Mouse (Mus musculus) thymus, postnatal 0 days (tissue): ENCODE results near the gene Cd151. TPM values are rescaled to one million over a fixed set of nuclear protein-coding genes. Genes with fewer than 3 reads are reported as not detected.
"Not testable (repeated sequence)": the region's sequence is repeated elsewhere in the genome, so short reads cannot be mapped to it uniquely, and the experiment has no call there.

Source experiments
- DNase-seq: peaks from one replicate; pipeline ENCODE4 v3.0.0-alpha.2; 2015; ENCODE audit warnings: low spot score
- polyA plus RNA-seq: library from polyadenylated mRNA; unstranded; fragments of >200 nt; fragmentation: Nextera tagmentation; extraction: Ambion mirVana; gene quantifications from 2 replicates; pipeline ENCODE4 v1.2.1, GENCODE M21; 2015

Gene Cd151
- polyA plus RNA-seq, 1 experiment from 2014 or later, result 11.7 TPM

DNA sequence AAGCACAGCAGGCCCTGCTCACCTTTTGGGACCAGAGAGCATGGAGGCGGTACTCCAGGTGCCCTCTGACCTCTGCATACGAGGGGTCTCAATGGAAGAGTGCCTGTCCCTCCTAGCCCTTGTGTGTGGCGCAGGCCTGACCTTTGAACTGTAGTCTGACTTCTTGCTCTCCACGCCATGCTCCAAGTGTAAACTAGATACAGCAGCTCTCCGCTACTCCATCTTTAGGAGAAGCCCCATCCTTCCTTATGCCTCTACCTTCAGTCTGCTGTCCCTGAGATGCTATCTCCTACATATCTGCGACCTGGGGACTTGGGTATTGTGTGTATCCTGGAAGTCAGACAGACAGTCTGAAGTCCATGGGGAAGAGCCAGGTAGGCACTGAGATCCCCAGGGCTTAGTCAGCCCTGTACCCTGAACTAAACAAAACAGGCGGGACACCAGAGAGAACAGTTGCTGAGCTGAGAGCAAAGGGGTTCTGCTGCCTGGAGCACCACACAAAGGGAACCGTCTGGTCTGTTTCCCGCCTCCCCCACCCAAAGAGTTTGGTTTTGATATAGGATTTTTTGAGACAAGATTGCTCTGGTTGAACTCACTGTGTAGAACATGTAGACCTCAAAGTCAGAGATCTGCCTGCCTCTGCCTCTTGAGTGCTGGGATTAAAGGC is 31.2 kb upstream of the Cd151 start:
- DNase-seq, result no peak

DNA sequence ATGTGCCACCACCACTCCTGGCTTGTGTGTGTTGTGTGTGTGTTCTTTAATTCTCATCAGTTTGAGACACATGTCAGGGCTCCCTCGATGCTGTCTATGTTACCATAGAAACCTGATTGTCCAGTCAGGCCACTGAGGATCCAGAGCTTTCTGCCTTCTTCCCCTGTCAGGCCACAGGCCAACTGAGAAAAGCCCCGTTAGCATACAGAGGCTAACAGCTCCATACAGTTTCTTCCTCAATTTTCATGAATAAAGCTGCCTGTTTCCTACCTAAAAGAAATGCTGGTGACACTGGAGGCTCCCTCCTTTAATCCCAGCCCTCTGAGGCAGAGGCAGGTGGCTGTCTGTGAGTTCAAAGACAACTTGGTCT is 30.7 kb upstream of the Cd151 start:
- no peak for DNase-seq

DNA sequence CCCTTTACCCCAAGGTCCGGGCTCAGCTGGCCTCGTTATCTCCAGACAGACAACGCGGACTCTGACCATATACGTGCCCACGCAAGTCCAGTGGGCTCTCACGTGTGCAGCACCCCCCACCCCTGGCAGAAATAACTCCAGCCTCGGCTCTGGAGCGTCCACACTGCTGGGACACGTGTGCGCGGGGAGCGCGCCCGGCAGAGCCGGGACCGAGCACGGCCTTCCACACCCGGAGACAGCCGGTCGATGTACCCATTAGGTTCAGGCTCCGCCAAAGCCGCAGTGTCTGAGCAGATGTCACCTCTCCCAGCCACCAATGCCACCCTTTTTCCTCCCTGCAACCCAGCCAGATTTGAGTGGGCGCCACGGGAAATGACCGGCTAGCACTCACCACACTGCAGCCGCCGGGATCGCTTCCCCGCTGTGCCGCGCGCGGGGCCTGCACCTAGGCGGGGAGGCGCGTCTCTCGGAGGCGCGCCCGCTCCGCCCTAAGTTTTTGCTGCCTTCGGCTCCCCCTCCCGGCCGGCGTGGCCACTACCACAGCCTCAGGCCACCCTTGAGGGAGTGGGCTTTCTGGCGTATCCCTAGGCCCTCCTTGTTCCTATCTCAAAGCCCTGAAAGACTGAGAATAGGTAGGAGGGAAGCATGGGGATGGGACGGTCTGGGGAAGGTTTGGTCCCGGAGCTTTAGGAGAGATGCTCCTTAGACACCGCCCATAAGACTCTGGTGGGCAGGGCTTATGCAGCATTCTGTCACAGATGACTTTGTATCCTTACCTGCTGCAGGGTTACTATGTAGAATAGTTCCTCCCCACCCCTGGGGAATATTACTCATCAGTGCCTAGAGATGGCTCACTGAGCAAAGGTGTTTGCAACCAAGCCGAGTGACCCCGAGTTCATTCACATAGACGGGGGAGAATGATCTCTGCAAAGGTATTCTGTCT is 29.7 kb upstream of the Cd151 start, which contains the start of gene Slc25a22:
Gene Slc25a22, minus strand, starts transcription at position 715 of the 943 bp plus-strand sequence.
- peak; percentile 85 for DNase-seq

DNA sequence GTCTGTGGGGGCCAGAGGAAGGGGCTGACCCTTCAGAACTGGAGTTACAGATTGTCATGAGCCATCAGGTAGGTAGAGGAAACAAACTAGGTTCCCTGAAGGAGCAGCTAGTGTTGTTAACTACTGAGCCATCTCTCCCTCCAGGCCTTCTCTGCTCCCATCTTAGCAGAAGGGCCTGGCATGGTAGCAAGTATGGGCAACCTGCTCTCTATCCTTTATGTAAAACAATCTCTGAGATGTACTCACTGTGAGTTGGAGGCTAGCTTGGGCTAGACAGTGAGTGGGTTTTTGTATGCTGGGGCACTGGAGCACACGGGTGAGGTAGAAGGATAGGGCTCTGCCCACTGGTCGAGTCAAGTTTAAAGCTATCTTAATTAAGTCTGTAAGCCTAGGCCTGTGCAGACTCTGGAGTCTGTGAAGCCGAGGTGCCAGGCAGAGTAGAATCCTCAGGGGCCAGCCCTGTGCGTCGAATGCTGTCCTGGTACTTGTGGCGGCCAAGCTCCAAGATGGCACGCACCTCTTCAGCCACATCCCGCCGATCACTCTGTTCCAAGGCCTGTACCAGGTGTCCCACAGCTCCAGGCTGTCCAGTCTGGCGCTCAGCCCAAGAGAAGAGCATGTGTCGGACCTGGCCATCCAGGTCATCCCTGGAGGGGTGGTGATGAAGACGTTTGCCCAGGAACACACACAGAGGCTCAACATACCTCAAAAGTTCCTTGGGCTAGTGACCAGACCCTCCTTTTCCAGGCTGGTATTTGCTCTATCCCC is 28.8 kb upstream of the Cd151 start:
- no peak for DNase-seq

DNA sequence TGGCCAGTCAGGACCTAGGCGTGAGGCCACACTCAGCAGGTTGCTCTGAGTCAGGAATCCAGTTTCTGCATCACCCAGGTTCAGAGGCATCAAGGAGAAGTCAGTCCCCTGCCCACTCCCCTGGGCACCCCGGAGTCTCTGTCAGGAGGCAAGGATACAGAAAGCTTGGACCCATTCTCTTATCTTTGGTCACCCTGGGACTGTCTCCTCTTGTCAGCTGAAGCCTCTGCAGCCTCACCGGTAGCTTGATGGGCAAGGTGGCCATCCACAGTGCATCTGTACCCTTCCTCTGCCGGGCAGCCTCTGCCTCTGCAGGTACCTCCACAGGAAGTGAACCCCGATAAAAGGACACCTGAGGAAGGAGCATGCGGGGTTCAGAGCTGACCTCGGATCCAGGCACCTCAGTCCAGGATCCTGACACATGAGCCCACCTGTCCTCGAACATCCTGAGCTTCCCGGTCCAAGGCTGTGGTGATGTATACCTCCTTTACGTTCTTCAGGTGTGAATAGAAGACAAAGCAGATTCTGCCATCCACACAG is 28.0 kb upstream of the Cd151 start:
- DNase-seq, result no peak

DNA sequence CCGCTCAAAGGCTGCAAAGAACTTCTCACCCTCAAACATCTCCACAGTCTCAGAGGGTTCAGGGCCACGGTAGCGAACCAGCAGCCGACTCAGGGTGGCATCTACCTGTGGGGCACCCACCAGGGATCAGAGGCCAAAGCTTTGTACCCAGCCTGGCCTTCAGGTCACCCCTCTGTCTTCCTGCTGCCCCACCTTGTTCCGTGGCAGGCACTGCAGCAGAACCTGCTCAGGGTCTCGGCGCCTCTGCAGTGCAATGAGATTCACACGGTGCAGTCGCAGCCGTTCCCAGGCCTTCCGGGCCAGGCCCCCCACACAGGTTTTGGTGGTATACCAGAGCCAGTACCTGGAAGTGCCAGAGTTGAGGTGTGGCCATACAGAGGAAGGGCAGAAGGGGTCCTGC is 27.4 kb upstream of the Cd151 start:
- no peak for DNase-seq

DNA sequence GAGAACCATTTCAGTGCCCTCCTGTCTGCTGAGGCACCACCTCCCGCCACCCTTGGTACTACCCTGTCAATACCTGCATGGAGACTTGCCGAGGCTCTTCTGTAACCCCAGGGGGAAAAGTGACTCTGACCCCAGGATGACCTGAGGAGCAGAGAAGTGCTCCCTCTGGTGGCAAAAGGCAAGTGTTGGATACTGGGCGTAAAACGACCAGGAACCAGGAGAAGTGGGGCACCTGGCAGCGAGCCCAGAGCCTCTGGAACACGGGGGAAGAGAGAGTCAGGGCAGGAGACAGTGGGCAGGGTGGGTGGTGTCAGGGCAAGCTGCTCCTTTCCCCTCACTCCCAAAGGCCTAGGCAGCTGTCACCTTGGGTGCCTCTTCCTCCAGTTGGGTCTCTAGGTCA is 26.6 kb upstream of the Cd151 start:
- DNase-seq, result peak; percentile 57

DNA sequence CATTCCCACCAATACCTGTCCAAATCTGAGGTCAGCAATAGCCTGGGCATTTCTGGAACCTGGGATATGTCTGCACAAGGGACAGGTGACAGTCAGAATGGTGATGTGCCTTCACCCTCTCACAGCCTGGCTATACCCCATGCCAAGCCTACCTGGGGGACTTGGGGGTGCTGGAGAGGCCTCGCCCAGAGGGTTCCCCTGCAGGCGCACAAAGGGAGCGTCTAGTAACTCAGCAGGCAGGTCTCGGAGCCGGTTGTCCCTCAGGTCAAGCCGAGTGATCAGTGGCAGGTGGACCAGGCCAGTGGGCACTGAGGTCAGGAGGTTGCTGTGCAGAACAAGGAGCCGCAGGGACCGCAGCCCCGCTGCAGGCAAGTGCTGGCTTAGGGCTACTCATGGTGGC is 25.7 kb upstream of the Cd151 start:
- DNase-seq, result no peak

DNA sequence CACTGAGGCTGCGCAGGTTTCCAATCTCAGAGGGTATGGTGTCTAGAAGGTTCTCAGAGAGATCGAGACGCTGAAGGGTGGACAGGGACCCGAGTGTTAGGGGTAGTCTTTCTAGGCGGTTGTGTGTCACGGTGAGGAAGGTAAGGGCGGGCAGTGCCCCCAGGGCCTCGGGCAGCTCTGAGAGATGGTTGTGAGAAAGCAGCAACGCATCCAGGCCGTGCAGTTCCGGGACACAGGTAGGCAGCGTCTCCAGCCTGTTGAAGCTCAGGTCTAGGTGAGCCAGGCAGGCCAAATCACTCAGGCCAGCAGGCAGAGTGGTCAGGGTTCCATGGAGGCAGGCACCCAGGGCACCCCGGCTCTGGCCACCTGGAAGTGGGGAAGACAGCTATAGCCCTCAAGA is 25.0 kb upstream of the Cd151 start:
- no peak for DNase-seq

DNA sequence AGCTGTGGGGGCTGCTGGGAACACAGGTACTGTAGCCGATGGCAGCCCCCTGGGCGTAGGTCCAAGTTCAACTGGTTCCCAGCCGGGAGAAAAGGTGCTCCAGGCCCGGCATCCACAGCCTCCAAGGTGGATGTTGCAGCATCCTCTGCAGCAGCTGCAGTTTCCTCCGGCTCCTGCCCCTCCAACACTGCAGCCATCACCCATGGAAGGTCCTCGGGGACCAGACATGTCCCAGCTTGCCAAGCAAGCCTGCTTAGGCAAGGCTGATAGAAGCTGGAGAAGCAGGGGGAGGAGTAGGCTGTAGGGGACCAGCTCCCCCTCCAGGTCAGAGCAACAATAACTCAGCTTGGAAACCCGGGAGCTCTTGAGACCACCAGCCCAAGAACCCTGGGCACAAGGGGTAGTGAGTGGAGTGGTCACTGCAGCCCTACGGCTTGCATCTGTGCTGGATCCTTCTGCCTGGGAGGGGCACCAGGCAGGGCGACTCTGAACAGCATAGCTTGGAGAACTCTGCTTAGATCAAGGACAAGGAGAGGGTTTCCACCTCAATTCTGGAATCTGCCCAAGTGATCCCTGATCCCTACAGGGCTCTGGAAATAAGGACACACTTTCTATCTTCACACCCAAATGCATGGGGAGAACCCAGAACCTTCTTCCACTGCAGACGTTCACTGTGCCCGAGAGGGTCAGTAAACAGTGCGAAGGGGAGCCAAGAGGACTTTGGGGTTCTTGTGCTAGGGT is 23.9 kb upstream of the Cd151 start:
- peak; percentile 54 for DNase-seq

DNA sequence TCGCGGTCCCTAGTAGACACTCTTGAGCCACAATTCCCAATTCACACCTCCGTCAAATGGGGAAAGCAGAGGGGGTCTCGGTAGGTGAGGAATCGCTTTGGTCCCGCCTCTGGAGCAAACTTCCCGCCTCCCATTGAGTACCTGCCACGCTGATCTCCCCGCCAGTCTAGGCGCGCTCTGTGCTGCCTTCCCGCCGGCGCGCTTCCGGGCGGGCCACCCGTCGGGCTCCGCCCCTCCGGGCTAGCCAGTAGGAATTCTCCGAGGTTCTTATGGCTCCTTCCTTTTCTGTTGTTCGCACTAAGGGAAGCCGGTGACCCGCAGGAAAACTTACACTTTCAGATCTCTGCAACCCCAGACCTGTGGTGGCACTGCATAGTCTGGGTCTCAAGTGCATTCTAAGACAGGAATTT is 23.4 kb upstream of the Cd151 start, which contains the start of gene Pidd1:
Gene Pidd1, minus strand, starts transcription at position 198 of the 410 bp plus-strand sequence.
- peak; percentile 67 for DNase-seq

DNA sequence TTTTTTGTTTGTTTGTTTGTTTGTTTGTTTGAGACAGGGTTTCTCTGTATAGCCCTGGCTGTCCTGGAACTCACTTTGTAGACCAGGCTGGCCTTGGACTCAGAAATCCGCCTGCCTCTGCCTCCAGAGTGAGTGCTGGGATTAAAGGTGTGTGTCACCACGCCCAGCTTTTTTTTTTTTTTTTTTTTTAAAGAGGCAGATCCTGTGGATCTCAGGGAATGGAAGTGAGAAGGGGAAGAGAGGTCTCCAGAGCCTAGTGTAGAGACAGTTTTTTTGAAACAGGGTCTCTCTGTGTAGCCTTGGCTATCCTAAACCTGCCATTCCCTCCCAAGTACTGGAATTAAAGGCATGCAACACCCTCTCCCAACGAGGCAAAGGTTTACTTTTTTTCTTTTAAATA is 20.8 kb upstream of the Cd151 start:
- not testable (repeated sequence) for DNase-seq

DNA sequence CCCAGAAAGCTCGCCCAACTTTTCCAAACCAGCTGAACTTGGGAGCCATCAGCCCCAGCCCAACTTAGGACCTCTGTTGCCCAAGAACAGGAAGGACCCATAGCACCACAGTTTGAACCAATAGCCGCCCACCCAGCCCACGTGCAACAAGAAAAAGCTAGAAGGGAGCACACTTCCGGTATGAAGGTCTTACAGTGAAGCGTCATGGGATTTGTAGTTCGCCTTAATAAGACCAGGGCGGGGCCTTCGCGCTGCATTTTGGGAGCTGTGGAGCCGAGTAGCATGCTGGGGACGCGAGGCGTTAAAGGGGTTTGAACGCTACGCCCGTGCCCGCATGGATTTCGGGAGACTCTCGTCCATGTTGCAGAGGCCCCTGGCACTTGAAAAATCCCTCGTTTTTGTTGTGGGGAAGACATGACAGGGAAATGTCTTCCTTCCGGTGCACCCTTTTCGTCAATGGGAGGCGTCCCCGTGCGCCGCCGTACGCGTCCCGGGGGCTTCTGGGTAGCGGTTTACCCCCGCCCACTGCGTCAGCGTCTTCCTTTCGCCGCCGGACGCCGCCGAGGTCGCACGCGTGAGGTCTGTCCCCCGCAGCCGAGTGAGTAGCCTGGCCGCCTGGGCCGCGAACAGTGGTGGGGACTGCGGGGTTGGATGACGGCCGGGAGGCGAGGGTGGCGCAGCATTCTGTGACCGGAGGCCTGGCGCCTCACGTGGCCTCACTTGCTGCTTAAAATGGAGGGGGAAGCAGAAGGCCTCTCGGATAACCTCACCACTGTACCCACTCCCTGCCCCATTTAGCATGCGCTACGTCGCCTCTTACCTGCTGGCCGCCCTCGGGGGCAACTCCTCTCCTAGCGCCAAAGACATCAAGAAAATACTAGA is 19.8 kb upstream of the Cd151 start, which contains the start of gene Rplp2:
Gene Rplp2, plus strand, starts transcription at position 261 of the 882 bp plus-strand sequence.
- DNase-seq, result peak; percentile 94

DNA sequence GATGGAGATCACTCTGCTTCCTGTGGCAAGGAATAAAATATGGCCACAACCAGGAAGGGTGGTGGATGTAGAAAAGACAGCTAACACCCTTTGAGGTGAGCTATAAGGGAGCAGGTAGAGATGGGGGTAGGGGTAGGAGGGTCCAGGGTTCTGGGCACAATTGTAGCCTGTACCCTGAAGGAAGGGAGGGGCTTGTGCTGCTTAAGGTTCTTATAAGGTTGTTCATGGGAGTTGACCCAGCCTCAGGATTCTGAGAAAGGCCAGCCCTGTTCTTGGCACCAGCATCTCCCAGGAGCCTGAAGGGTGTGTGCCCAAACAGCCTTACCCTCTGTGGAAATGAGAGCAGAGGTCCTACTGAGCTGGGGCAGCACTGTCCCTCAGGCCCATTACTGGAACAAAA is 15.3 kb upstream of the Cd151 start:
- DNase-seq, result no peak

DNA sequence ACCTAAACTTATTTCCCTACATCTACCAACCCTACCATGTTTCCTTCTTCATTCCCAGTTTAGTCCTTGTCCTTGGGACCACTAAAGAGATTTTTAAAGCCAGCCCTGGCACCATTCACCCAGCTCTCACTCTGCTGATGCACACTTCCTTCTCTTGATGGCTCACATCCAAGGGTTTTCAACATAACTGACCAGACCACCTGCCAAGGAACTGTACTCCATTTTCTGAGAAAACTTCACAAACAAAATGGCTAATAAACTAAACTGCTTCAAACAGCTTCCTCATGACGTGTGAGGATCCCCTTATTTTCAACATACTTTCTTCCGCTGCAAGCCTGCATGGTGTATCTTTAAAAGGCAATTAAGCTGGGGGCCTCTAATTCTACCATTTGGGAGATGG is 13.6 kb upstream of the Cd151 start:
- DNase-seq, result no peak

DNA sequence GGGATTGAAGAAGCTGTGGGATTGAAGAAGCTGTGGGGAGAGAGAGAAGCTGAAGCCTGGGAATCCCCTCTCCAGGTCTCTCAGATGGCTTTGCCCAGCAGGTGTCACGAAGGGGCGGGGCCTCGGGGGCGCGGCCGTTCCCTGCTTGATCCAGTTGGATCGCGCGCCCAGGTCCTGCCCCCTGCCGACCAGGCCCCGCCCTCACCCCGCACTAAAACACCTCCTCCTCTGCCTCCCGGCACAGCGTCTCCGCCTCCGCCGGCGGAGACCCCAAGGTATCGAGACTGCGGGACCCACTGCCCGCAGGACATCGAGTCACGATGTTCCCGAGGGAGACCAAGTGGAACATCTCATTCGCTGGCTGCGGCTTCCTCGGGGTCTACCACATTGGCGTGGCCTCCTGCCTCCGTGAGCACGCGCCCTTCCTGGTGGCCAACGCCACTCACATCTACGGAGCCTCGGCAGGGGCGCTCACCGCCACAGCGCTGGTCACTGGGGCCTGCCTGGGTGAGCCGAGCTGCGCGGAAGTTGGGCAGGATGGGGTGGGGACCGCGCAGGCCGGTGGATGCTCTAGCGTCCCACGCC is 12.1 kb upstream of the Cd151 start, which contains the start of gene Pnpla2:
Gene Pnpla2, plus strand, starts transcription at position 232 of the 585 bp plus-strand sequence.
- peak; percentile 93 for DNase-seq

DNA sequence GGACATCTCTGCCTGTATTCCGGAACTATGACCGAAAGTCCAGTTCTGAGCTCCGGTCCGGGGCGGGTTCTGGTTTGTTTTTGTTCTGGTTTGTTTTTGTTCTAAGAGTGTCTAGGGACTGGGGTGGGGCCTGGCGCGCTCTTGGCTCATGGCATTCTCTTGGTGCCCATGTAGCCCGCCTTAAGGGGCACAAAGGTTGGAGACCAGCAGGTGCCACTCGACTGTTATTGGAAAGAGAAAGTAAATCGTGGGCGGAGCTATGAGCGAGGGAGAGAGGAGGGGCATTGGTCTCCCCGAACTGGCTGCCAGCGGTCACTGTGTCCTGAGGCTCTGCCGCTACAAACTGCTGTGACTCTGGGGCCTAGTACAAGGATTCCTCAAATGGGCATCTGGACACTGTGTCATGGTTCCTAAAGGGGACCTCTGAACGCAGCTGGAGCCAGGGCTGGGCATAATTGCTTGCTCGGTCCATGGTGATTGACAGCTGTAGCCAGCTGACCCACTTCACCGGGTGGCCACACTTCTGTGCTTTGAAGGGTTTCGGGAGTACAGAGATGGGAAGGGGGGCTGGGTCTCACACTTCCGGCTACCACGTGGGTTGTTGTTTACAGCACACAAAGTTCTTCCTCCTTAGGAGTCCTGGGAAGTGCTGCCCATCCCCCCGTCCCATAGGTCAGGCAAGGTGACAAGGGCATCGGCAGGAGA is 11.4 kb upstream of the Cd151 start:
- peak; percentile 43 for DNase-seq

DNA sequence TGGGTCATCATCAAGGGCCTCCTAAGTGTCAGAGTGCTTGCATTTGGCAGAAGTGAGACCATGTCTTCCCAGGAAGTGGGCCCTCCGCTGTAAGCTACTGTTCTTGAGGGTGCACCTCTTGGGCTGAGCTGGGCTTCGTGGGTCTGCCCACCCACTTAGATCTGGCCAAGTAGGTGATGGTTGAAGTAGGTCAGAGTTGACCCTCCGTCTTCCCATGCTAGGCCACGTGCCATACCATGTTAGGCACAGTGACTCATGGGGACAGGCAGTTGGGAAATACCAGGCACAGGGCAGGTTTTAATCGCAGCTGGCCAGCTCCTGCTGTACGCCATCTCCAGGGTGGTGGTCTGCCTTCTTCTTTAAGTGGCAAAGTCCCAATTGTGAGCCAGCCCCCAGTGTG is 10.5 kb upstream of the Cd151 start:
- DNase-seq, result no peak
